Mouse (Mus musculus) cerebellum, adult 8-10 months (tissue): ENCODE measurements around the gene Rhbdd2.

Experiments used
- DNase-seq: peaks from one replicate; pipeline ENCODE4 v3.0.0; 2022

Rhbdd2 gene

GRCm38 (mm10) chr5:135682942-135683570 lies 50.6 kb downstream of the Rhbdd2 start:
- DNase-seq: no peak

- no peak for DNase-seq
These were observed 58.0 kb downstream of the Rhbdd2 start for GRCm38 (mm10) chr5:135690401-135690800.

- no peak for DNase-seq
These were observed 58.8 kb downstream of the Rhbdd2 start for GRCm38 (mm10) chr5:135691266-135691665.

GRCm38 (mm10) chr5:135693281-135693853 lies 60.9 kb downstream of the Rhbdd2 start:
- no peak for DNase-seq

GRCm38 (mm10) chr5:135695277-135695721 lies 62.9 kb downstream of the Rhbdd2 start:
- no peak for DNase-seq
